Mouse (Mus musculus): Measurements from ENCODE around the gene Galp.

Galp gene

GRCm38 (mm10) chr7:6257386-6257785, 60.5 kb downstream of the Galp start:
- DNase-seq (ENCODE audit: low read depth, low spot score), result peak; percentile 56

GRCm38 (mm10) chr7:6258232-6259220, 61.6 kb downstream of the Galp start:
- peak; percentile 100 for DNase-seq (ENCODE audit: low read depth, low spot score)

GRCm38 (mm10) chr7:6260004-6260403, 63.1 kb downstream of the Galp start:
- peak; percentile 70 for DNase-seq (ENCODE audit: low read depth, low spot score)

- DNase-seq (ENCODE audit: low read depth, low spot score), result peak; percentile 81
Measured at GRCm38 (mm10) chr7:6262120-6262519, 65.2 kb downstream of the Galp start.

GRCm38 (mm10) chr7:6262984-6263383, 66.1 kb downstream of the Galp start:
- DNase-seq (ENCODE audit: low read depth, low spot score), result no peak

- peak; percentile 90 for DNase-seq (ENCODE audit: low read depth, low spot score)
Measured at GRCm38 (mm10) chr7:6265695-6266094, 68.8 kb downstream of the Galp start.

All from R1 (cell line).